Mouse (Mus musculus): ENCODE results near the gene Cav1. TPM values are rescaled to one million over a fixed set of nuclear protein-coding genes. Genes with fewer than 3 reads are reported as not detected.

Cav1 gene
- total RNA-seq, 4 experiments from 2014 or later, result 16.7 to 29.8 (median 23.3) TPM

- no peak for DNase-seq (ENCODE audit: low spot score in 2 of 2)
These were observed 10.4 kb downstream of the Cav1 start for GRCm38 (mm10) chr6:17316294-17317166.

GRCm38 (mm10) chr6:17317167-17317524, 11.0 kb downstream of the Cav1 start:
- peak in 1 of 2 experiments; percentile 11 for DNase-seq (ENCODE audit: low spot score in 2 of 2)

GRCm38 (mm10) chr6:17317944-17318343, 11.8 kb downstream of the Cav1 start:
- DNase-seq (ENCODE audit: low spot score in 2 of 2), result no peak

GRCm38 (mm10) chr6:17321976-17322375, 15.8 kb downstream of the Cav1 start:
- DNase-seq (ENCODE audit: low spot score in 2 of 2), result no peak

- no peak for DNase-seq (ENCODE audit: low spot score in 2 of 2)
These were observed 21.1 kb downstream of the Cav1 start for GRCm38 (mm10) chr6:17327216-17327615.

- DNase-seq (ENCODE audit: low spot score in 2 of 2), result no peak
These were observed 23.7 kb downstream of the Cav1 start for GRCm38 (mm10) chr6:17329801-17330200.

GRCm38 (mm10) chr6:17337724-17338123, 31.6 kb downstream of the Cav1 start:
- DNase-seq (ENCODE audit: low spot score in 2 of 2), result no peak

GRCm38 (mm10) chr6:17340406-17340805, 34.3 kb downstream of the Cav1 start:
- no peak for DNase-seq (ENCODE audit: low spot score in 2 of 2)

- no peak for DNase-seq (ENCODE audit: low spot score in 2 of 2)
These were observed 41.9 kb downstream of the Cav1 start for GRCm38 (mm10) chr6:17348011-17348410.

GRCm38 (mm10) chr6:17350803-17351202, 44.7 kb downstream of the Cav1 start:
- no peak for DNase-seq (ENCODE audit: low spot score in 2 of 2)

GRCm38 (mm10) chr6:17358896-17359690, 53.0 kb downstream of the Cav1 start:
- DNase-seq (ENCODE audit: low spot score in 2 of 2), result peak; percentile 4 to 9

GRCm38 (mm10) chr6:17362771-17363170, 56.6 kb downstream of the Cav1 start:
- no peak for DNase-seq (ENCODE audit: low spot score in 2 of 2)

- DNase-seq (ENCODE audit: low spot score in 2 of 2), result no peak
These were observed 57.5 kb downstream of the Cav1 start for GRCm38 (mm10) chr6:17363446-17364179.

- DNase-seq (ENCODE audit: low spot score in 2 of 2), result no peak
These were observed 68.2 kb downstream of the Cav1 start for GRCm38 (mm10) chr6:17374326-17374725.

- no peak for DNase-seq (ENCODE audit: low spot score in 2 of 2)
These were observed 71.2 kb downstream of the Cav1 start for GRCm38 (mm10) chr6:17377371-17377770.

- no peak for DNase-seq (ENCODE audit: low spot score in 2 of 2)
These were observed 74.0 kb downstream of the Cav1 start for GRCm38 (mm10) chr6:17380102-17380501.

- DNase-seq (ENCODE audit: low spot score in 2 of 2), result no peak
These were observed 75.6 kb downstream of the Cav1 start for GRCm38 (mm10) chr6:17381690-17382089.

- DNase-seq (ENCODE audit: low spot score in 2 of 2), result no peak
These were observed 79.4 kb downstream of the Cav1 start for GRCm38 (mm10) chr6:17385531-17385930.

- DNase-seq (ENCODE audit: low spot score in 2 of 2), result no peak
These were observed 82.0 kb downstream of the Cav1 start for GRCm38 (mm10) chr6:17387991-17388710.
